Mouse (Mus musculus): ENCODE measurements around the gene Arhgef28. TPM values are rescaled to one million over a fixed set of nuclear protein-coding genes. Genes with fewer than 3 reads are reported as not detected.
"Not testable (repeated sequence)": the region's sequence is repeated elsewhere in the genome, so short reads cannot be mapped to it uniquely, and the experiment has no call there.

Gene Arhgef28
- polyA plus RNA-seq, 1 experiment from 2014 or later = 14.2 TPM

- not testable (repeated sequence) for H3K36me3 ChIP-seq (ENCODE audit: control insufficient read depth, insufficient read depth, low read length); H3K27me3 ChIP-seq (replicated peaks; ENCODE audit: control insufficient read depth, insufficient read depth, low read length); H3K27ac ChIP-seq (ENCODE audit: low read length); H3K9me3 ChIP-seq (ENCODE audit: control insufficient read depth, low read length); H3K4me1 ChIP-seq (ENCODE audit: control insufficient read depth, insufficient read depth, low read length); H3K4me2 ChIP-seq (ENCODE audit: low read depth, low read length); ATAC-seq; H3K9ac ChIP-seq (ENCODE audit: low read depth, low read length); H3K4me3 ChIP-seq (ENCODE audit: low read length)
- WGBS = 93% methylated on average over 8 of the region's 8 CpGs
Observed at GRCm38 (mm10) chr13:98018837-98019236, 187.4 kb downstream of the Arhgef28 start.

GRCm38 (mm10) chr13:98016923-98017588 lies 189.2 kb downstream of the Arhgef28 start:
- Histone ChIP-seq H3K9me3 (ENCODE audit: control insufficient read depth, low read length) (no peaks in the 10 kb centered on the region), H3K36me3 (ENCODE audit: control insufficient read depth, insufficient read depth, low read length) (no peaks in the 10 kb centered on the region), H3K4me3 (ENCODE audit: low read length) (peak overlapping the region; percentile 48), H3K9ac (ENCODE audit: low read depth, low read length) (peak overlapping the region; percentile 57; the same call in 1 of the 2 replicates), H3K27me3 (replicated peaks; ENCODE audit: control insufficient read depth, insufficient read depth, low read length) (0 out of 2 replicates have a peak, but pooled peaks cover 4% of the 10 kb centered on the region), H3K27ac (ENCODE audit: low read length) (no peak overlapping the region), H3K4me2 (ENCODE audit: low read depth, low read length) (peak overlapping the region; percentile 80), H3K4me1 (ENCODE audit: control insufficient read depth, insufficient read depth, low read length) (peaks cover 8% of the 10 kb centered on the region)
- peak; percentile 78 for ATAC-seq
- 26% methylated on average over 12 of the region's 12 CpGs for WGBS

- 14% methylated on average over 33 of the region's 33 CpGs for WGBS
- Histone ChIP-seq H3K4me1 (ENCODE audit: control insufficient read depth, insufficient read depth, low read length) (peaks cover 8% of the 10 kb centered on the region), H3K4me3 (ENCODE audit: low read length) (peak overlapping the region; percentile 48), H3K4me2 (ENCODE audit: low read depth, low read length) (peak overlapping the region; percentile 80), H3K27ac (ENCODE audit: low read length) (peak overlapping the region; percentile 39; the same call in 1 of the 2 replicates), H3K9me3 (ENCODE audit: control insufficient read depth, low read length) (no peaks in the 10 kb centered on the region), H3K27me3 (replicated peaks; ENCODE audit: control insufficient read depth, insufficient read depth, low read length) (0 out of 2 replicates have a peak, but pooled peaks cover 4% of the 10 kb centered on the region), H3K36me3 (ENCODE audit: control insufficient read depth, insufficient read depth, low read length) (no peaks in the 10 kb centered on the region), H3K9ac (ENCODE audit: low read depth, low read length) (peak overlapping the region; percentile 57)
- peak; percentile 64 for ATAC-seq
Observed at GRCm38 (mm10) chr13:98015981-98016922, 190.0 kb downstream of the Arhgef28 start.

DNA sequence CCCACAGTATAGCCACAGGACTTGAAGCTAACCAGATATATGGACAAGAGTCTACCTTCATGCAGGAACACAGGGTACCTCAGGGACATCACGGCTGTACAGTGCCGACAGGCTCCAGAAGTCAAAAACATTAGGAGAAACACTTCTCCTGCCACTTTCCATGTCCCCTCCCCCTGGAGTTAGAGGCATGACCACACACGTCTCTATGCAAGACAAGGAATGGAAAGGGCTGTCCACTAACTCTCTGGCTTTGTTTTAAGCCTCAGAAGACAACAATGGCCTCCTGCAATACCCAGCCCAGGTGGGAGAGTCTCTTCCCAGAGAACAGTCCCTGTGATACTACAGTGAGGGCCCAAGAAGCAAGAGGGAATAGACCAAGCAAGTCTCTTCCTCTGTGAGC lies 191.3 kb downstream of the Arhgef28 start:
- Histone ChIP-seq H3K4me3 (ENCODE audit: low read length) (no peak overlapping the region), H3K9me3 (ENCODE audit: control insufficient read depth, low read length) (no peaks in the 10 kb centered on the region), H3K4me2 (ENCODE audit: low read depth, low read length) (no peak overlapping the region), H3K27ac (ENCODE audit: low read length) (no peak overlapping the region), H3K36me3 (ENCODE audit: control insufficient read depth, insufficient read depth, low read length) (no peaks in the 10 kb centered on the region), H3K4me1 (ENCODE audit: control insufficient read depth, insufficient read depth, low read length) (peaks cover 8% of the 10 kb centered on the region), H3K27me3 (replicated peaks; ENCODE audit: control insufficient read depth, insufficient read depth, low read length) (0 out of 2 replicates have a peak, but pooled peaks cover 4% of the 10 kb centered on the region), H3K9ac (ENCODE audit: low read depth, low read length) (no peak overlapping the region)
- no peak for ATAC-seq
- 62% methylated on average over 3 of the region's 3 CpGs for WGBS

DNA sequence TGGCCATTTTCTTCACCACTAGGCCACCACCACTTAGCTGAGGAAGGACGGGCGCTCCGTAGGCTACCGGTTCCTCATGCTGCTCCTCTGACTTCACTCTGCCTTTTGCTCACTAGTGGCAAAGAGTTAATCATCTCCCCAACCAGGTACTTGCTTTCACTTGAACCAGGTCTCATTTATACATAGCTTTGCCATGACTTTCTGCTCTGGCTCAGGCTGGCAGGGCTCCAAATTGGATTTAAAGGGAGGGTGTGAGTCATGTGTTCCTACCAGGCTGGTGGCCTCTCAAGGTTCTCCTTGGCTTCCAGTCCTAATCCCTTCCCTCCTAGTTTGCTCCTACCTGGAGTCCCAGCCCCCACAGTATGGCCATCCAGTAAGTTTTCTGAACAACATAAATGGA lies 192.5 kb downstream of the Arhgef28 start:
- Histone ChIP-seq H3K4me3 (ENCODE audit: low read length) (no peak overlapping the region), H3K9ac (ENCODE audit: low read depth, low read length) (no peak overlapping the region), H3K36me3 (ENCODE audit: control insufficient read depth, insufficient read depth, low read length) (no peaks in the 10 kb centered on the region), H3K4me2 (ENCODE audit: low read depth, low read length) (no peak overlapping the region), H3K9me3 (ENCODE audit: control insufficient read depth, low read length) (no peaks in the 10 kb centered on the region), H3K4me1 (ENCODE audit: control insufficient read depth, insufficient read depth, low read length) (peaks cover 8% of the 10 kb centered on the region), H3K27ac (ENCODE audit: low read length) (no peak overlapping the region), H3K27me3 (replicated peaks; ENCODE audit: control insufficient read depth, insufficient read depth, low read length) (0 out of 2 replicates have a peak, but pooled peaks cover 4% of the 10 kb centered on the region)
- ATAC-seq = no peak
- WGBS = 95% methylated on average over 4 of the region's 4 CpGs

- H3K9ac ChIP-seq (ENCODE audit: low read depth, low read length) = no peak overlapping the region
- no peak overlapping the region for H3K27ac ChIP-seq (ENCODE audit: low read length)
- H3K4me3 ChIP-seq (ENCODE audit: low read length) = no peak overlapping the region
- H3K36me3 ChIP-seq (ENCODE audit: control insufficient read depth, insufficient read depth, low read length) = no peaks in the 10 kb centered on the region
- H3K27me3 ChIP-seq (replicated peaks; ENCODE audit: control insufficient read depth, insufficient read depth, low read length) = 0 out of 2 replicates have a peak, but pooled peaks cover 4% of the 10 kb centered on the region
- H3K9me3 ChIP-seq (ENCODE audit: control insufficient read depth, low read length) = no peaks in the 10 kb centered on the region
- no peak for ATAC-seq
- WGBS = 39% methylated on average over 6 of the region's 6 CpGs
- H3K4me1 ChIP-seq (ENCODE audit: control insufficient read depth, insufficient read depth, low read length) = peaks cover 8% of the 10 kb centered on the region
- H3K4me2 ChIP-seq (ENCODE audit: low read depth, low read length) = no peak overlapping the region
Observed at GRCm38 (mm10) chr13:98011931-98012341, 194.3 kb downstream of the Arhgef28 start.

GRCm38 (mm10) chr13:98009070-98009469 lies 197.2 kb downstream of the Arhgef28 start:
- no peaks in the 10 kb centered on the region for H3K36me3 ChIP-seq (ENCODE audit: control insufficient read depth, insufficient read depth, low read length)
- no peak overlapping the region for H3K27ac ChIP-seq (ENCODE audit: low read length)
- H3K27me3 ChIP-seq (replicated peaks; ENCODE audit: control insufficient read depth, insufficient read depth, low read length) = no peaks in the 10 kb centered on the region
- 59% methylated on average over 4 of the region's 4 CpGs for WGBS
- H3K9me3 ChIP-seq (ENCODE audit: control insufficient read depth, low read length) = no peaks in the 10 kb centered on the region
- H3K9ac ChIP-seq (ENCODE audit: low read depth, low read length) = no peak overlapping the region
- peak; percentile 41; the same call in 1 of the 2 replicates for ATAC-seq
- no peak overlapping the region for H3K4me2 ChIP-seq (ENCODE audit: low read depth, low read length)
- H3K4me1 ChIP-seq (ENCODE audit: control insufficient read depth, insufficient read depth, low read length) = peaks cover 3% of the 10 kb centered on the region; the same call in 1 of the 2 replicates
- H3K4me3 ChIP-seq (ENCODE audit: low read length) = no peak overlapping the region

- no peak overlapping the region for H3K4me3 ChIP-seq (ENCODE audit: low read length)
- H3K9ac ChIP-seq (ENCODE audit: low read depth, low read length) = no peak overlapping the region
- peaks cover 3% of the 10 kb centered on the region; the same call in 1 of the 2 replicates for H3K4me1 ChIP-seq (ENCODE audit: control insufficient read depth, insufficient read depth, low read length)
- H3K36me3 ChIP-seq (ENCODE audit: control insufficient read depth, insufficient read depth, low read length) = no peaks in the 10 kb centered on the region
- no peak overlapping the region for H3K27ac ChIP-seq (ENCODE audit: low read length)
- H3K4me2 ChIP-seq (ENCODE audit: low read depth, low read length) = no peak overlapping the region
- H3K9me3 ChIP-seq (ENCODE audit: control insufficient read depth, low read length) = no peaks in the 10 kb centered on the region
- no peaks in the 10 kb centered on the region for H3K27me3 ChIP-seq (replicated peaks; ENCODE audit: control insufficient read depth, insufficient read depth, low read length)
- ATAC-seq = no peak
- 89% methylated on average over 10 of the region's 10 CpGs for WGBS
Observed at GRCm38 (mm10) chr13:98008588-98008987, 197.7 kb downstream of the Arhgef28 start.

DNA sequence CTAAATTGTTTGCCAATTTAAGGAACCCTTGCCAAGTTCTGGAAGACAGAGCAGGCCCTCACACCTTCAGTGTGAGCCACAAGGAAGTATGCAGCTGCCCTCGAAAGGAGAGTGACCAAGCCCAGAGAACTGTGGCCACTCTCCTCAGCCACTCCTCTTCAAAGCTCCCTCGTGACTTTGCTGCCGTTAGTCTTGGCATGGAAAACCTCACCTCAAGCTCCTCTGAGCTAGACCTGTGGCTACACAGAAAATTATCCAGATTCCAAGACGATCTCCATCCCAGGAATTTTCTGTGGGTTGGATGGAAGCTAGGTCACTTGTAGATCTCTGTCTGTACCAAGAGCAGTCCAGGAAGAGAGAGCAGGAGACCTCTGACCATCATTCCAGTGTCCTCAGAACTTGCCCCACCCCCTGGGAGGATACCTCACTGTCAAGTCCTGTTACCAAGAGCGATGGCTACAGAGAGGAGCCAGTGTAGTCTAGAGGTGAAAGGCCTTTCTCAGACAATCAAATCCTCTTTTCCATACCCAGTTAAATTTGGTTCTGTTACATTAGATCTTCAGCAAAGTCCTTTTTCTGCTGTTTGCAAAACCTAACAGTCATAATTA lies 200.5 kb downstream of the Arhgef28 start:
- Histone ChIP-seq H3K27ac (ENCODE audit: low read length) (no peak overlapping the region), H3K27me3 (replicated peaks; ENCODE audit: control insufficient read depth, insufficient read depth, low read length) (no peaks in the 10 kb centered on the region), H3K9me3 (ENCODE audit: control insufficient read depth, low read length) (no peaks in the 10 kb centered on the region), H3K4me1 (ENCODE audit: control insufficient read depth, insufficient read depth, low read length) (0 out of 2 replicates have a peak, but pooled peaks cover 4% of the 10 kb centered on the region), H3K4me2 (ENCODE audit: low read depth, low read length) (no peak overlapping the region), H3K36me3 (ENCODE audit: control insufficient read depth, insufficient read depth, low read length) (no peaks in the 10 kb centered on the region), H3K9ac (ENCODE audit: low read depth, low read length) (no peak overlapping the region), H3K4me3 (ENCODE audit: low read length) (no peak overlapping the region)
- 86% methylated on average over 5 of the region's 5 CpGs for WGBS
- no peak for ATAC-seq
